Comparison of ENCODE assay signal across 8 mouse cellular contexts in the genomic region with DNA sequence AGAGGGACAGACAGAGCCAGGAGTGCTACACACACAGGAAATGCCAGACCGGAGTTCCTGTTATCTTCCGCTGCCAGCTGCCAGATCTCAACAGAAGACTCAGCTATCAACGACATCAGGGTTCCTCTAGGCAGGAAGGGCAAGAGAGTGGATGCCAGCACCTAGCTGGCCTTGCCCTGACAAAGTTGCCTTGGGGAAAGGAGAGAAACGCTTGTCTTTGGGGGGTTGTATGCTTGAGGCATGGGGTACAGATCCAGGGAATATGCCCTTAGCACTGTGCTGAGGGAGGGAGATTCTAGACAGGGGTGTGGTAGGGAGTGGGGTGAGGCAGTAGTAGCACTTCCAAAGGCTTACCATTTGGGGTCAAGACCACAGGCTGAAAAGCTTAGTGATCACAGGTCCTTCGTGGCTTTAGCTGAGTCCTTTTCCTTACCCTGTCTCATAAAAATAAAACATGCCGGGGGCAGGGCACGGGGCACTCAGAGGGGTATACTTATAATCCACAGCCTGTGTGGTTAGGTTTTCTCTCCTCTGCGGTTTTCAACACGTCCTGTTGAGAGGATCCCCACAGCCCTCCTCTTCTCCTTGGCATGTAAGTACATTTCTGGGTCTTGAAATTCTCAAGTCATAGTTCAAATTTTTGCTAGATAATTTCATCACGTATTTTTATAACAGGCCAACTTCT. TPM values are rescaled to one million over a fixed set of nuclear protein-coding genes. Genes with fewer than 3 reads are reported as not detected.
DNase-seq lines count a peak whose midpoint lies in the region; ATAC-seq and TF ChIP-seq lines count a peak whose summit lies in the region.

No protein-coding gene starts in this region.

- peak; percentile 77 for ATAC-seq in liver, embryonic 13.5 days (ENCODE audit: low read depth)
- ATAC-seq in forebrain, embryonic 16.5 days, result no peak

- peak; percentile 51; the same call in 1 of the 2 replicates for TF ChIP-seq POLR2A in spleen, adult 2 months (IDR thresholded peaks at IDR 0.05; ENCODE audit: low read depth, low read length)

- peak overlapping the region; percentile 94 for H3K9ac ChIP-seq in liver, embryonic 13.5 days
- H3K9ac ChIP-seq in forebrain, embryonic 16.5 days (replicated peaks; ENCODE audit: low read depth, low read length), result no peak overlapping the region

- H3K4me2 ChIP-seq in liver, embryonic 13.5 days, result peak overlapping the region; percentile 100
- H3K4me2 ChIP-seq in forebrain, embryonic 16.5 days (ENCODE audit: low read length), result no peak overlapping the region

- peaks cover 55% of the 10 kb centered on the region for H3K4me1 ChIP-seq in heart, embryonic 10.5 days
- H3K4me1 ChIP-seq in liver, embryonic 13.5 days (replicated peaks), result peaks cover 93% of the 10 kb centered on the region
- peaks cover 21% of the 10 kb centered on the region for H3K4me1 ChIP-seq in spleen, adult 2 months (ENCODE audit: control insufficient read depth, insufficient read depth, insufficient read length)
- peaks cover 30% of the 10 kb centered on the region for H3K4me1 ChIP-seq in forebrain, embryonic 16.5 days (replicated peaks; ENCODE audit: control insufficient read depth, insufficient read depth, low read length)

- intact Hi-C loops in heart, postnatal 14 days (cut with DNase I), result no loop called here

- no peak for TF ChIP-seq CTCF in spleen, adult 2 months (IDR thresholded peaks at IDR 0.05; ENCODE audit: extremely low read depth, insufficient read depth, insufficient read length, insufficient replicate concordance)

- 0 out of 2 replicates have a peak overlapping the region, but pooled peaks have one; percentile 3 for H3K4me3 ChIP-seq in heart, embryonic 10.5 days
- peak overlapping the region; percentile 89 for H3K4me3 ChIP-seq in liver, embryonic 13.5 days (replicated peaks)
- H3K4me3 ChIP-seq in spleen, adult 2 months (ENCODE audit: extremely low read depth, insufficient read depth, insufficient read length), result peak overlapping the region; percentile 64; the same call in 1 of the 2 replicates
- no peak overlapping the region for H3K4me3 ChIP-seq in forebrain, embryonic 16.5 days (replicated peaks; ENCODE audit: low read length)

- 45% methylated on average over 10 of the region's 10 CpGs for WGBS in heart, embryonic 10.5 days
- WGBS in liver, embryonic 13.5 days (ENCODE audit: insufficient replicate concordance), result 10% methylated on average over 10 of the region's 10 CpGs
- 4% methylated on average over 10 of the region's 10 CpGs for WGBS in spleen, adult 2 months
- WGBS in forebrain, embryonic 16.5 days, result 77% methylated on average over 10 of the region's 10 CpGs

- H3K27ac ChIP-seq in heart, embryonic 10.5 days, result peak overlapping the region; percentile 99
- H3K27ac ChIP-seq in liver, embryonic 13.5 days, result peak overlapping the region; percentile 95
- H3K27ac ChIP-seq in spleen, adult 2 months (ENCODE audit: insufficient read depth, low read length), result peak overlapping the region; percentile 97
- H3K27ac ChIP-seq in forebrain, embryonic 16.5 days (ENCODE audit: low read length), result no peak overlapping the region

- no peak for DNase-seq in heart, embryonic 10.5 days (ENCODE audit: low spot score)
- no peak for DNase-seq in heart, postnatal 14 days
- peak; percentile 92 for DNase-seq in c-Kit-positive CD71-positive TER-119-positive erythroid progenitor cells, embryonic 14.5 days (ENCODE audit: low spot score)
- DNase-seq in liver, embryonic 13.5 days, result peak; percentile 80
- DNase-seq in spleen, adult 2 months (ENCODE audit: low read depth in 1 of 2, low spot score in 2 of 2), result peak in 1 of 2 experiments; percentile 60
- no peak for DNase-seq in gastrocnemius, postnatal 4 days (ENCODE audit: low spot score in 2 of 2)
- DNase-seq in layer of hippocampus, adult 18-20 months (ENCODE audit: low spot score in 2 of 2), result no peak

- H3K27me3 ChIP-seq in heart, embryonic 10.5 days (ENCODE audit: insufficient read depth, poor library complexity, severe bottlenecking), result no peaks in the 10 kb centered on the region
- no peaks in the 10 kb centered on the region for H3K27me3 ChIP-seq in liver, embryonic 13.5 days
- no peaks in the 10 kb centered on the region for H3K27me3 ChIP-seq in spleen, adult 2 months (ENCODE audit: control insufficient read depth, insufficient read depth, low read length)
- H3K27me3 ChIP-seq in forebrain, embryonic 16.5 days (replicated peaks; ENCODE audit: control insufficient read depth, insufficient read depth, low read length), result no peaks in the 10 kb centered on the region

- no peaks in the 10 kb centered on the region for H3K9me3 ChIP-seq in heart, embryonic 10.5 days
- no peaks in the 10 kb centered on the region for H3K9me3 ChIP-seq in liver, embryonic 13.5 days (replicated peaks)
- H3K9me3 ChIP-seq in forebrain, embryonic 16.5 days (ENCODE audit: control insufficient read depth, low read length), result no peaks in the 10 kb centered on the region

- H3K36me3 ChIP-seq in heart, embryonic 10.5 days, result 0 out of 2 replicates have a peak, but pooled peaks cover 4% of the 10 kb centered on the region
- no peaks in the 10 kb centered on the region for H3K36me3 ChIP-seq in liver, embryonic 13.5 days
- H3K36me3 ChIP-seq in spleen, adult 2 months (ENCODE audit: control insufficient read depth, insufficient read depth, low read length), result peaks cover 3% of the 10 kb centered on the region; the same call in 1 of the 2 replicates
- H3K36me3 ChIP-seq in forebrain, embryonic 16.5 days (ENCODE audit: control insufficient read depth, insufficient read depth), result no peaks in the 10 kb centered on the region

RNA-seq across cellular contexts. Expression of gene Ifngr2, which starts 1.1 kb away (rescaled TPM):
- polyA plus RNA-seq in heart, embryonic 10.5 days (2016; fragmentation: Nextera tagmentation; extraction: Ambion mirVana), result 53.7 and 85.6 TPM in 2 replicates
- total RNA-seq in heart, postnatal 14 days (2021), result 100 to 1,000 TPM; 125 to 142 TPM
- polyA plus RNA-seq in liver, embryonic 13.5 days (2015; fragmentation: Nextera tagmentation; extraction: Ambion mirVana), result 15.4 and 18.1 TPM in 2 replicates
- polyA plus RNA-seq in spleen, adult 2 months (2012; rRNA removed), result 18.7 and 36.7 TPM in 2 replicates
- 118 and 124 TPM in 2 replicates for polyA plus RNA-seq in forebrain, embryonic 16.5 days (2015; fragmentation: Nextera tagmentation; extraction: Ambion mirVana)
- 10 to 100 TPM; 47.9 to 52.5 TPM for total RNA-seq in gastrocnemius, postnatal 4 days (2021)
- 10 to 100 TPM; 50.9 to 53.1 TPM for total RNA-seq in layer of hippocampus, adult 18-20 months (2021)

RNA-seq across cellular contexts. Expression of gene Tmem50b, which starts 51.9 kb away (rescaled TPM):
- polyA plus RNA-seq in heart, embryonic 10.5 days (2016; fragmentation: Nextera tagmentation; extraction: Ambion mirVana), result 44.7 and 56.1 TPM in 2 replicates
- total RNA-seq in heart, postnatal 14 days (2021), result 10 to 100 TPM; 65.1 to 65.2 TPM
- polyA plus RNA-seq in liver, embryonic 13.5 days (2015; fragmentation: Nextera tagmentation; extraction: Ambion mirVana), result 5.6 and 6.3 TPM in 2 replicates
- polyA plus RNA-seq in spleen, adult 2 months (2012; rRNA removed), result 19.6 and 21.2 TPM in 2 replicates
- 93.8 and 101 TPM in 2 replicates for polyA plus RNA-seq in forebrain, embryonic 16.5 days (2015; fragmentation: Nextera tagmentation; extraction: Ambion mirVana)
- 10 to 100 TPM; 12.3 to 12.8 TPM for total RNA-seq in gastrocnemius, postnatal 4 days (2021)
- 100 to 1,000 TPM; 104 to 112 TPM for total RNA-seq in layer of hippocampus, adult 18-20 months (2021)

Comparison
In these comparisons a context has a peak if more than half of its experiments do, and no peak if none do; other contexts are left out.
1. DNase-seq: peak in c-Kit-positive CD71-positive TER-119-positive erythroid progenitor cells, embryonic 14.5 days (single experiment) and liver, embryonic 13.5 days (single experiment); none in heart, embryonic 10.5 days (single experiment), heart, postnatal 14 days (0 of 2), gastrocnemius, postnatal 4 days (0 of 2) and layer of hippocampus, adult 18-20 months (0 of 2).